22 mouse cellular contexts compared by ENCODE assay signal in the genomic region with DNA sequence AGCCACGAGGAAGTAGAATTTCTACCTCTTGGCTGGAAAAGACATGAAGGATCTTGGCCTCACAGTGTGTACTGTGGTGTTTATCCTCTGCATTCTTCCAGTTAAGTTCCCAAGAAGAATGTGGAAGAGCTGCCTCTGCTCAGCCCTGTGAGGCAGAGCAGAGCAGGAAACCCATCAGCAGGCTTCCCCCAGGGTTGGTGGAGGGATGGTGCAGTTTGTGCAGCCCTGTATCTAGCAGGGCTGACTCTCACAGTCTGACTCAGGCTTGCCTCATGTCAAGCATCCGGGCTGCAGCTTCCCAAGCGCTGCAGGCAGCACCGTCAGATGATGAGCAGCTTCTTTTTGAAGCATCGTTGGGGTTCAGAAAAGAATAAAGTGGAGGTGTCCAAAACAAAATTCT. TPM values are rescaled to one million over a fixed set of nuclear protein-coding genes. Genes with fewer than 3 reads are reported as not detected.
DNase-seq lines count a peak whose midpoint lies in the region; ATAC-seq and TF ChIP-seq lines count a peak whose summit lies in the region.
"Had no signal": no experiment of that assay in that cellular context is flagged by ENCODE, and none has a peak within 500 bp of the region (broad histone marks: within the 10 kb centered on the region; RNA-seq: fewer than 3 reads in every experiment).

No protein-coding gene starts in this region.

- intact Hi-C loops in heart, postnatal 14 days (cut with DNase I) = no loop called here

- no peak overlapping the region for H3K9ac ChIP-seq in heart, embryonic 14.5 days (ENCODE audit: low read length)
- no peak overlapping the region for H3K9ac ChIP-seq in stomach, postnatal 0 days (ENCODE audit: low read length)
- H3K9ac ChIP-seq: embryonic facial prominence, embryonic 12.5 days; heart, embryonic 15.5 days; limb, embryonic 13.5 days; neural tube, embryonic 12.5 days had no signal

- H3K36me3 ChIP-seq in heart, embryonic 14.5 days (ENCODE audit: control insufficient read depth, insufficient read depth, low read length) = no peaks in the 10 kb centered on the region
- H3K36me3 ChIP-seq in stomach, postnatal 0 days (ENCODE audit: control insufficient read depth, insufficient read depth, low read length) = no peaks in the 10 kb centered on the region
- H3K36me3 ChIP-seq: embryonic facial prominence, embryonic 12.5 days; heart, embryonic 15.5 days; limb, embryonic 13.5 days; midbrain, embryonic 10.5 days; neural tube, embryonic 12.5 days had no signal

- no peaks in the 10 kb centered on the region for H3K9me3 ChIP-seq in heart, embryonic 14.5 days (ENCODE audit: control insufficient read depth, low read length)
- H3K9me3 ChIP-seq in stomach, postnatal 0 days (ENCODE audit: control insufficient read depth, low read length) = no peaks in the 10 kb centered on the region
- H3K9me3 ChIP-seq: embryonic facial prominence, embryonic 12.5 days; heart, embryonic 15.5 days; limb, embryonic 13.5 days; midbrain, embryonic 10.5 days; neural tube, embryonic 12.5 days had no signal

- TF ChIP-seq EP300 in stomach, postnatal 0 days (optimal IDR thresholded peaks at IDR 0.05) = no peak

- H3K4me1 ChIP-seq in heart, embryonic 14.5 days (ENCODE audit: control insufficient read depth in 2 of 2, insufficient read depth in 2 of 2, low read length in 2 of 2) = no peaks in the 10 kb centered on the region; a peak in 1 of 4 replicates
- no peaks in the 10 kb centered on the region for H3K4me1 ChIP-seq in stomach, postnatal 0 days (replicated peaks; ENCODE audit: control insufficient read depth, insufficient read depth)
- H3K4me1 ChIP-seq: embryonic facial prominence, embryonic 12.5 days; heart, embryonic 15.5 days; limb, embryonic 13.5 days; midbrain, embryonic 10.5 days; neural tube, embryonic 12.5 days had no signal

- no peak overlapping the region for H3K4me3 ChIP-seq in heart, embryonic 14.5 days (ENCODE audit: control insufficient read depth in 1 of 2, insufficient read depth in 1 of 2, low read depth in 1 of 2, low read length in 2 of 2)
- no peak overlapping the region for H3K4me3 ChIP-seq in stomach, postnatal 0 days (ENCODE audit: low read depth, low read length)
- H3K4me3 ChIP-seq: embryonic facial prominence, embryonic 12.5 days; heart, embryonic 15.5 days; limb, embryonic 13.5 days; midbrain, embryonic 10.5 days; neural tube, embryonic 12.5 days had no signal

- no peak for TF ChIP-seq CTCF in stomach, postnatal 0 days (IDR thresholded peaks at IDR 0.05; ENCODE audit: low read depth)

- WGBS in heart, embryonic 14.5 days = 53% methylated on average over 5 of the region's 5 CpGs
- WGBS in stomach, postnatal 0 days = 57% methylated on average over 5 of the region's 5 CpGs

- H3K4me2 ChIP-seq in heart, embryonic 14.5 days (ENCODE audit: low read length) = no peak overlapping the region
- no peak overlapping the region for H3K4me2 ChIP-seq in stomach, postnatal 0 days (replicated peaks; ENCODE audit: low read depth)
- H3K4me2 ChIP-seq: embryonic facial prominence, embryonic 12.5 days; heart, embryonic 15.5 days; limb, embryonic 13.5 days; neural tube, embryonic 12.5 days had no signal

- H3K27ac ChIP-seq in heart, embryonic 14.5 days (replicated peaks in 1 of 2; ENCODE audit: control insufficient read depth in 1 of 2, insufficient read depth in 1 of 2, low read depth in 2 of 2, low read length in 2 of 2) = no peak overlapping the region
- H3K27ac ChIP-seq in stomach, postnatal 0 days (replicated peaks) = 0 out of 2 replicates have a peak overlapping the region, but pooled peaks have one; percentile 36
- H3K27ac ChIP-seq: embryonic facial prominence, embryonic 12.5 days; heart, embryonic 15.5 days; limb, embryonic 13.5 days; midbrain, embryonic 10.5 days; neural tube, embryonic 12.5 days had no signal

- peak; percentile 43; the same call in 1 of the 2 replicates for ATAC-seq in heart, embryonic 14.5 days (ENCODE audit: insufficient number of reproducible peaks, insufficient read depth, low FRiP score, low read depth)
- no peak; the same call in 1 of the 2 replicates for ATAC-seq in stomach, postnatal 0 days (ENCODE audit: low FRiP score, low TSS enrichment)
- ATAC-seq: forebrain, embryonic 16.5 days; inflammation-experienced regulatory T-cells, adult 6 months had no signal

- no peak for DNase-seq in heart, postnatal 14 days
- peak; percentile 1 for DNase-seq in right cerebral cortex, adult 18-20 months
- DNase-seq in right cerebral cortex, postnatal 4 days = no peak
- peak; percentile 32 for DNase-seq in NIH3T3 (ENCODE audit: low read depth)
- DNase-seq in stomach, postnatal 0 days (ENCODE audit: low spot score) = no peak
- no peak for DNase-seq in urinary bladder, postnatal 36 days (ENCODE audit: low spot score in 2 of 2)
- DNase-seq: cerebellum, adult 11 months; kidney, postnatal 25 days; layer of hippocampus, adult 9-11 months; right cerebral cortex, postnatal 14 days had no signal

- H3K27me3 ChIP-seq in heart, embryonic 14.5 days (ENCODE audit: control insufficient read depth, insufficient read depth, low read length) = no peaks in the 10 kb centered on the region
- H3K27me3 ChIP-seq in stomach, postnatal 0 days (ENCODE audit: control insufficient read depth, insufficient read depth, low read length) = no peaks in the 10 kb centered on the region
- H3K27me3 ChIP-seq: embryonic facial prominence, embryonic 12.5 days; heart, embryonic 15.5 days; limb, embryonic 13.5 days; neural tube, embryonic 12.5 days had no signal

RNA-seq across cellular contexts. Expression of a gene that starts 10.3 kb away (rescaled TPM):
- polyA plus RNA-seq in heart, embryonic 14.5 days (2014; fragmentation: Nextera tagmentation; extraction: Ambion mirVana) = not detected in 2 replicates
- not detected for total RNA-seq in heart, postnatal 14 days (2021)
- 1.2 and 1.4 TPM in 2 replicates for polyA plus RNA-seq in stomach, postnatal 0 days (2015; fragmentation: Nextera tagmentation; extraction: Ambion mirVana)
- polyA plus RNA-seq: brain, embryonic 14.5 days; embryonic facial prominence, embryonic 12.5 days; forebrain, embryonic 16.5 days; gonadal fat pad, adult 2 months; heart, embryonic 15.5 days; hindbrain, embryonic 11.5 days; inflammation-experienced regulatory T-cells, adult 6 months; limb, embryonic 13.5 days; liver, embryonic 16.5 days; midbrain, embryonic 10.5 days; neural tube, embryonic 12.5 days had no signal

RNA-seq across cellular contexts. Expression of a gene that starts 40.0 kb away (rescaled TPM):
- polyA plus RNA-seq in heart, embryonic 14.5 days (2014; fragmentation: Nextera tagmentation; extraction: Ambion mirVana) = 10.7 and 11.0 TPM in 2 replicates
- 10 to 100 TPM; 18.3 to 18.6 TPM for total RNA-seq in heart, postnatal 14 days (2021)
- 18.9 and 19.0 TPM in 2 replicates for polyA plus RNA-seq in stomach, postnatal 0 days (2015; fragmentation: Nextera tagmentation; extraction: Ambion mirVana)

Comparison
In these comparisons a context has a peak if more than half of its experiments do, and no peak if none do; other contexts are left out.
1. DNase-seq: peak in right cerebral cortex, adult 18-20 months (single experiment) and NIH3T3 (single experiment); none in heart, postnatal 14 days (0 of 2), right cerebral cortex, postnatal 4 days (single experiment), stomach, postnatal 0 days (single experiment) and urinary bladder, postnatal 36 days (0 of 2).